Mouse (Mus musculus) heart, postnatal 0 days (tissue): Measurements from ENCODE around the gene Atxn7l3. TPM values are rescaled to one million over a fixed set of nuclear protein-coding genes. Genes with fewer than 3 reads are reported as not detected.
A peak's percentile ranks its signal among the peaks of the same experiment; 100 is the strongest.

ENCODE experiments used
- ATAC-seq: fragments of 200-750 bp; cut with Nextera tagmentation; 2 replicates; pipeline ENCODE4 v1.8.0; 2017; ENCODE audit warnings: low read depth, moderate number of reproducible peaks, moderate library complexity; ENCODE audit not compliant: insufficient read depth
- DNase-seq: peaks from one replicate; pipeline ENCODE4 v3.0.0-alpha.2; 2016; ENCODE audit warnings: low spot score
- H3K27ac ChIP-seq: fragments of 300-500 bp; sonication (generic); 2 replicates; pipeline ENCODE4 v1.5.1; 2014; ENCODE audit warnings: low read depth, mild to moderate bottlenecking
- H3K27me3 ChIP-seq: fragments of 300-500 bp; sonication (generic); 2 replicates; pipeline ENCODE4 v1.6.1; 2014; ENCODE audit warnings: low read length, mixed read lengths; ENCODE audit not compliant: control insufficient read depth, insufficient read depth
- H3K36me3 ChIP-seq: fragments of 300-500 bp; sonication (generic); replicated peaks from 2 replicates; pipeline ENCODE4 v1.6.1; 2014; ENCODE audit warnings: low read length, mixed read lengths; ENCODE audit not compliant: control insufficient read depth, insufficient read depth
- H3K4me1 ChIP-seq: fragments of 300-500 bp; sonication (generic); 2 replicates; pipeline ENCODE4 v1.6.1; 2014; ENCODE audit warnings: antibody characterized with exemption; ENCODE audit not compliant: control insufficient read depth, insufficient read depth
- H3K4me2 ChIP-seq: fragments of 300-500 bp; sonication (generic); 2 replicates; pipeline ENCODE4 v1.6.1; 2014; ENCODE audit warnings: low read depth, mild to moderate bottlenecking, low read length, moderate library complexity
- H3K4me3 ChIP-seq: fragments of 300-500 bp; sonication (generic); 2 replicates; pipeline ENCODE4 v1.5.1; 2014; ENCODE audit warnings: low read depth, low read length
- H3K9ac ChIP-seq: fragments of 300-500 bp; sonication (generic); replicated peaks from 2 replicates; pipeline ENCODE4 v1.6.1; 2014; ENCODE audit warnings: low read depth, low read length, mixed read lengths
- H3K9me3 ChIP-seq: fragments of 300-500 bp; sonication (generic); replicated peaks from 2 replicates; pipeline ENCODE4 v1.6.1; 2016; ENCODE audit warnings: low read length; ENCODE audit not compliant: control insufficient read depth
- CTCF ChIP-seq: IDR thresholded peaks from 2 replicates; pipeline ENCODE4 v1.5.1; 2016; ENCODE audit warnings: antibody characterized with exemption, control low read depth, low read depth
- EP300 ChIP-seq: IDR thresholded peaks from 2 replicates; pipeline ENCODE4 v1.6.1; 2016; ENCODE audit warnings: antibody characterized with exemption, low read depth
- WGBS: fragments of 180-500 bp; shearing (Covaris S2); extraction: QIAGEN DNeasy Blood & Tissue Kit; methylation state at CpG from one replicate; pipeline ENCODE4 v1.1.7; 2014; 5-methylcytosine and 5-hydroxymethylcytosine counted together
- polyA plus RNA-seq: library from polyadenylated mRNA; unstranded; fragments of >200 nt; fragmentation: Nextera tagmentation; extraction: Ambion mirVana; gene quantifications from 2 replicates; pipeline ENCODE4 v1.2.1, GENCODE M21; 2015
- total RNA-seq: library from RNA; depleted of rRNA; stranded (reverse); fragments of >200 nt; gene quantifications from 2 replicates; pipeline ENCODE4 v1.2.3, GENCODE M21; 2014; ENCODE audit warnings: low replicate concordance

The Atxn7l3 gene
- total and polyA plus RNA-seq, 2 experiments from 2014 or later: 5.4 to 36.2 TPM

DNA sequence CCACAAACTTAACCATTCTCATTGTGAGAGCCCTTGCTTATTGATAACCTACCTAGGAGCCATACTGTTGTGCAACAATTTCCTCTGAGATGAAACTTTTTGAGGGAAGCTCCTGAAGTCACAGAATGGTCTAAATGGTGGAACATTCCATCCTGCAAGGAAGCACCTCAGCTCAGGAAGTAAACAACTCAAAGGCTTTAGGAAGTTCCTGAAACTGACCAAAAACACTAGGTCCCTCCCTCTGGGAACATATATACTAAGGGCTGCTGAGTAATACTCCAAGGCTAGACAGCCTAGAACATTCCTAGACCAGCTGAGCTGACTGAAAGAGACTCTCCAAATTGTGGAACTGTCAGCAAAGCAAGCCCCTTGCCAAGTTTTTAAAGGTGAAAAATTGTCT lies 36.6 kb upstream of the Atxn7l3 start:
- Histone ChIP-seq H3K4me1 (peaks cover 11% of the 10 kb centered on the region; the same call in 1 of the 2 replicates), H3K27me3 (no peaks in the 10 kb centered on the region), H3K9me3 (no peaks in the 10 kb centered on the region), H3K36me3 (no peaks in the 10 kb centered on the region), H3K27ac (no peak overlapping the region), H3K9ac (no peak overlapping the region), H3K4me2 (no peak overlapping the region), H3K4me3 (no peak overlapping the region)
- ATAC-seq (no peak), DNase-seq (no peak)
- TF ChIP-seq CTCF: no peak

DNA sequence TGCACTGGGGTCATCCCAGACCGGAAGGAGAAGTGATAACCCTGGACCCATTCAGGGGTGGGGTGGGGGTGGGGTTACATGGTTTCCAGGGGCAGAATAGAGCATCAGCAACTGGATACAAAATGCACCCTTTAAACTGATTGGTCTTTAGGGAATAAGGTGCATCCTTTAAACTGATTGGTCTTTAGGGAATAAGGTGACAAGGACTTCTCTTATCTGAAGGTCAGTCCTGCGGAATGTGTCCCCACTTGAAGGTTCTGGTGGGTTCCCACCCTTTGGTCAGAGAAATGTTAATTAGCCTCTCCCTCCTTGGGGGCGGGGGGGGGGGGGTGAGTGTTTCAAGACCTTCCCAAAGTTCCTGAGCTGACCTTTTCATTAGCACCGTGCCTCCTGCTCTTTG lies 35.4 kb upstream of the Atxn7l3 start:
- WGBS: 22% methylated on average over 4 of the region's 4 CpGs
- H3K9ac ChIP-seq: no peak overlapping the region

DNA sequence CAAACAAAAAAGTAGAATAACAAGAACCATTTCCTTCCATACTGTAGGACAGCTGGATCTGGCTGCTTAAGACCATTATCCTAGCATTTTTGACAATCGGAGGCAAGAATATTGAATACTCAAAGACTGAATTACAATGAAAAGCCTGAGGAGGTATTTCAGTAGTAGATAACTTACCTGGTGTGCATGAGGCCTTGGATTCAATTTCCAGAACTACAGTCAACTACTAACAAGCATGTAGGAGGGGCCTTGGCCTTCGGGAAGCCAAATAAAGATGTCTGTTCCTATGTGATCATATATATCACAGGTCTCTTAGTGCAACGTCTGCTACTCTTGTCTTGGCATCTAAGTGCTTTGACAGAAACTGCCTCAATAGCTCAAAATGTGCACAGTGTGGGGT lies 33.6 kb upstream of the Atxn7l3 start:
- Histone ChIP-seq H3K27ac (no peak overlapping the region), H3K9ac (no peak overlapping the region), H3K9me3 (no peaks in the 10 kb centered on the region), H3K36me3 (no peaks in the 10 kb centered on the region), H3K4me3 (no peak overlapping the region), H3K4me2 (no peak overlapping the region), H3K27me3 (no peaks in the 10 kb centered on the region), H3K4me1 (peaks cover 1% of the 10 kb centered on the region; the same call in 1 of the 2 replicates)
- no peak for TF ChIP-seq EP300
- TF ChIP-seq CTCF: no peak
- no peak for ATAC-seq
- no peak for DNase-seq
- 81% methylated on average over 3 of the region's 3 CpGs for WGBS

More for the DNA sequence above, 35.4 kb upstream of the Atxn7l3 start:
- ATAC-seq (no peak), DNase-seq (no peak)
- H3K4me3 ChIP-seq: no peak overlapping the region
- TF ChIP-seq EP300: no peak
- TF ChIP-seq CTCF: no peak
- no peak overlapping the region for H3K27ac ChIP-seq
- H3K36me3 ChIP-seq: no peaks in the 10 kb centered on the region
- H3K4me2 ChIP-seq: no peak overlapping the region
- H3K9me3 ChIP-seq: no peaks in the 10 kb centered on the region
- no peaks in the 10 kb centered on the region for H3K27me3 ChIP-seq
- H3K4me1 ChIP-seq: peaks cover 11% of the 10 kb centered on the region; the same call in 1 of the 2 replicates

DNA sequence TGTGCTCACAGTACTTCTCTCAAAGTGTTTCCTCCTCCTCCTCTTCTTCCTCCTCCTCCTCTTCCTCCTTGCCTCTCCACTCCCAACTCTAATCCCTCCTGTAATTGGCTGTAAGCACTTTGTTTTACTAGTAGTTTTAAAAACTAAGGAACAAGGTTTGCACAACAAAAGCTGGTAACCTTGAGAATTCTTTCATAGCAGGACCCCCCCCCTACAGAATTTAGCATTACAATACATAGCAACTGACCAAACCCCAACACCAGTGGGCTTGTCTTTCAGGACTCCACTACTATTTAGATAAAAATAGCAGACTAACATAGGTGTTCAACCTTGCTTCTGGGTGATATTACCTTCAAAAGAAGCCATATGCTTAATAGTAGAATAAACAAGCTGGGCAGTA lies 33.1 kb upstream of the Atxn7l3 start:
- TF ChIP-seq CTCF: no peak
- no peak for TF ChIP-seq EP300

DNA sequence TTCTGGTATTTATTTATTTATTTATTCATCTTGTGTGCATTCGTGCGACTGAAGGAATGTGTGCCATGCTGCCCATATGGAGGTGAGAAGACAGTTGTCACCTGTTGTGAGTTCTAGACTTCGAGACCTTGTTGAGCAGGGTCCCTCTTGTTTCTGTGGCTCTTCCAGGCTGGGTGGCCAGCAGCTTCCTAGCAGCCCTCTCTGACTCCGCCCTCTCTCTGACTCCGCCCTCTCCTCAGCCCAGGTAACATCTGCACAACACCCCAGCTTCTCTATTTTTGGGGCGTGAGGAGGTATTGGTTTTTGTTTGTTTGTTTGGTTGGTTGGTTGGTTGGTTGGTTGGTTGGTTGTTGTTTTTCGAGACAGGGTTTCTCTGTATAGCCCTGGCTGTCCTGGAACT lies 31.4 kb upstream of the Atxn7l3 start:
- Histone ChIP-seq H3K9ac (no peak overlapping the region), H3K4me1 (no peaks in the 10 kb centered on the region), H3K4me2 (no peak overlapping the region), H3K4me3 (no peak overlapping the region), H3K36me3 (no peaks in the 10 kb centered on the region), H3K27ac (no peak overlapping the region), H3K9me3 (no peaks in the 10 kb centered on the region), H3K27me3 (no peaks in the 10 kb centered on the region)
- TF ChIP-seq CTCF (no peak), EP300 (no peak)
- 72% methylated on average over 7 of the region's 7 CpGs for WGBS
- DNase-seq: no peak
- no peak for ATAC-seq

More for the DNA sequence above, 33.1 kb upstream of the Atxn7l3 start:
- H3K4me1 ChIP-seq: no peaks in the 10 kb centered on the region; the same call in 1 of the 2 replicates
- H3K9me3 ChIP-seq: no peaks in the 10 kb centered on the region
- DNase-seq (no peak), ATAC-seq (no peak)
- no peaks in the 10 kb centered on the region for H3K36me3 ChIP-seq
- no peaks in the 10 kb centered on the region for H3K27me3 ChIP-seq
- H3K4me2 ChIP-seq: no peak overlapping the region
- H3K27ac ChIP-seq: no peak overlapping the region
- H3K4me3 ChIP-seq: no peak overlapping the region
- H3K9ac ChIP-seq: no peak overlapping the region

DNA sequence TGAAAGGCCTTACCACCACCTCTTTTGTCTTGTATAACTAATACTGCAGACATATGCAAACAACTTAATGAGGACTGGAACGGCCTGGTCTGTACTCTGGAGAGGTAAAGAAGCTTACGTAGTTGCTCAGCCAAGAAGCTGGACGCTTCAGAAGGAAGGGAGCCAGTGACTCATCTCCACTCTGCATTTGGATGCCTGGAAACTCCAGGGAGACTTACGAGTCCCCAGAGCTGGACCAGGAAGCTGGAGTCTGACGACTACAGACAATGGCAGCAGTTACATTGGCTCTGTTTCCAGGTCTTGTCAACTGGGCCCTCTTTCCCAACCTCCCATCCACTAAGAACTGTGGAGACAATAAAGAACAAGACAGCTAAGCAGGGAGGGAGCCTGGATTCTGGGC lies 30.8 kb upstream of the Atxn7l3 start:
- 48% methylated on average over 5 of the region's 5 CpGs for WGBS
- peak; percentile 45 for DNase-seq
- TF ChIP-seq CTCF (no peak), EP300 (no peak)
- no peak overlapping the region for H3K4me2 ChIP-seq
- no peaks in the 10 kb centered on the region for H3K27me3 ChIP-seq
- H3K36me3 ChIP-seq: no peaks in the 10 kb centered on the region
- H3K4me1 ChIP-seq: no peaks in the 10 kb centered on the region
- no peak overlapping the region for H3K27ac ChIP-seq
- 0 out of 2 replicates have a peak, but pooled peaks have one; percentile 24 for ATAC-seq
- no peak overlapping the region for H3K4me3 ChIP-seq
- H3K9me3 ChIP-seq: no peaks in the 10 kb centered on the region
- H3K9ac ChIP-seq: no peak overlapping the region
